Mouse (Mus musculus) olfactory bulb, adult 2 months (tissue): Measurements from ENCODE around the gene Rnf111.

ENCODE experiments used
- CTCF ChIP-seq: fragments of 200-500 bp; IDR thresholded peaks from 2 replicates; pipeline ENCODE4 v1.5.1; 2012; ENCODE audit warnings: low read depth, mild to moderate bottlenecking, low read length, moderate library complexity; ENCODE audit not compliant: insufficient read depth
- POLR2A ChIP-seq: fragments of 200-500 bp; IDR thresholded peaks from 2 replicates; pipeline ENCODE4 v1.6.1; 2012; ENCODE audit warnings: mild to moderate bottlenecking, low read depth, low read length, moderate library complexity; ENCODE audit not compliant: insufficient read depth

DNA sequence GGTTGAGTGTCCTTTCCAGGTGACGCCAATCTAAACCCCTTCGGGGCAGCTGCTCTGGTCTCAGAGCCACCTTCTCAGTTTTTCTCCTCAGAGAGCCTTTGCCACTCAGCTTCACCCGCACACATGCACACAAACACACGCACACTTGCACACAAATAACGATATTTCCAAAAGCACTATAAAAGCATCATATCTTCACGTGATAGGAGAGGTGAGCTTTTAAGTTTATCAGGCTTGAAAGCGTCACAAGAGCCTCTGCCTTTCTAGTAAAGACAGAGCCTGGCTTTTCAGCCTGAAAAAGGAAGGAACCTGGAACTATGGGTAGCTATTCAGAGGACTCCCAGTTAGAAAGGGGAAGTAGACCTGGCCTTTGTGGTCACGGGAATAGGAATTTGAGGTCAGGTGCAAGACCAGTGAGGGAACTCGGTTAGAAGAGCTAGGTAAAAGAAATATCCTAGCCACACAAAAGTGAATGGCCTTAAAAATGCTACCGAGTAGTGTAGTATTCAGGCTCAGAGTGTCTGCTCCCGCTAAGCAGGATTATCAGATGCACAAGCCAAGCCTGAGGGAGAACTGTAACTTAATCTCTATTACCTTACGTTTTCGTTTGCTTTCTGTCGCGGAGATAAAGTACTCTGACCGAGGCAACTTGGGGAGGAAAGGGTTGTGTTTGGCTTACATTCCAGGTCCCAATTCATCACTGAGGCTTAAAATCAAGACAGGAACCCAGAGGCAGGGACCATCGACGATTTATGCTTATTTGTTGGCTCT is 118.4 kb downstream of the Rnf111 start:
- TF ChIP-seq POLR2A (no peak), CTCF (no peak)
